Mouse (Mus musculus) neutrophil, adult 5-6 weeks (primary cell): ENCODE results near the gene Sclt1. TPM values are rescaled to one million over a fixed set of nuclear protein-coding genes. Genes with fewer than 3 reads are reported as not detected.

Experiments
- ATAC-seq: fragments of 151-379, 151-347 bp; 2 replicates; pipeline ENCODE4 v1.8.0; 2017; ENCODE audit warnings: mild to moderate bottlenecking, moderate TSS enrichment; ENCODE audit not compliant: insufficient number of reproducible peaks, poor library complexity, low FRiP score, severe bottlenecking; ENCODE audit errors: extremely low read depth
- total RNA-seq: library from RNA; stranded (forward); fragments of 200-1000 nt; gene quantifications from 2 replicates; pipeline ENCODE4 v1.2.3, GENCODE M21; 2017

The Sclt1 gene
- total RNA-seq, 1 experiment from 2014 or later, result 29.0 TPM

DNA sequence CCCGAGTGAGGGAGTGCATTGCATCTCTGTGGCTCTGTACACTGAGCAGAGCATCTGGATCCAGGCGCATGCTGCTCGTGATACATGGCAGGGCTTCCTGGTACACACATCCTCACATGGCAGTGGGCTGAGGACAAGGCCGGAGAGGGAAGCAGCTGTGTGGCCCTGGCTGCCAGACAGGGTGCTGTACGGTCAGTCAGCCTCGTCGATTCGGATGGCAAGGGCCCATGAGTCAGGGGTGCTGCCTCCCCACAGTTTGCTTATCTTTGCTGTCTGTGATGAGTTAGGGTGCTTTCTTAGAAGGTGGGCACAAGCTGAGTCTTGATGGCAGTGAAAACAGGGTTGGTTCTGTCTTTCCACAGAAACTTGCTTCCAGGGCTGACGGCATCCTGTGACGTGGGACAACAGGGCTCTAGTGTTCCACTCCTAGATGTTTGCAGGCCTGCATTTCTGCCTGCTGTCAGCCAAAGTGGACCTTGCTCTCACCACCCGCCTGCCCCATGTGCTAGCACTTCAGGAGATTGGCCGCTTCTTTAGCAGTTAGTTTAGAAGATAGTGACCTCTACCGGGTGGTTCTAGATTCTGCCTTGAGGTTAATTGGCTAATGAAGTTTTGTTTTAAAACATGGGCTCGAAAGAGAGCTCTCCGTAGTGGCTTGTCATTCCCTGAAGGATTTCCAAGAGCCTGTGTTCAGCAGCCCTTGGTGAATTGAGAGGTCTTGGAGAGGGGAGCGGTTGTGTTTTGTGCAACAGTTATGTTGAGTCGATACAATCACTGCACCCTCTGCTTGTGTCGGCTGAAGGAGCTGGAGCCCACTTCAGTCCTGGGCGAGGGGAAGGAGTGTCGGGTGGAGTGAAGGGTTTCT, 151.4 kb downstream of the Sclt1 start:
- no peak for ATAC-seq

DNA sequence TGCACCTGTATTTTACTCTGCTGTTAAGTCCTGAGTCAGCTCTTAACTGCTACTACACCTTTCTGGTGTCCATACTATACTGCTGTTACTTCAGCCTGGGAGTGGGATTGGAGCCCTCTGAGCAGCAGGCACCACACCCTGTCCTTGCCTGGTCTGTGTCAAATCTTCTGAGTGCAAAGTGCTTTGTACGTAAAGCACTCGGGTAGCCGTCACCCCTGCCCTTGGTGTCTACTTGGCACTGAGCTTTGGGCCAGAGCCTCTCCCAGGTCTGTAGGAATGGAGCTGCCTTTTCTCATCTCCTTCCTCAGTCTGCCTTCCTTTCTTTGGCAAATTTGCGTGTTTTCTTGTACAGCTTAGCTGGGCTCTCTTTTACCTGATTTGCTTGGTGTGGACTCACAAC, 152.3 kb downstream of the Sclt1 start:
- ATAC-seq, result no peak

DNA sequence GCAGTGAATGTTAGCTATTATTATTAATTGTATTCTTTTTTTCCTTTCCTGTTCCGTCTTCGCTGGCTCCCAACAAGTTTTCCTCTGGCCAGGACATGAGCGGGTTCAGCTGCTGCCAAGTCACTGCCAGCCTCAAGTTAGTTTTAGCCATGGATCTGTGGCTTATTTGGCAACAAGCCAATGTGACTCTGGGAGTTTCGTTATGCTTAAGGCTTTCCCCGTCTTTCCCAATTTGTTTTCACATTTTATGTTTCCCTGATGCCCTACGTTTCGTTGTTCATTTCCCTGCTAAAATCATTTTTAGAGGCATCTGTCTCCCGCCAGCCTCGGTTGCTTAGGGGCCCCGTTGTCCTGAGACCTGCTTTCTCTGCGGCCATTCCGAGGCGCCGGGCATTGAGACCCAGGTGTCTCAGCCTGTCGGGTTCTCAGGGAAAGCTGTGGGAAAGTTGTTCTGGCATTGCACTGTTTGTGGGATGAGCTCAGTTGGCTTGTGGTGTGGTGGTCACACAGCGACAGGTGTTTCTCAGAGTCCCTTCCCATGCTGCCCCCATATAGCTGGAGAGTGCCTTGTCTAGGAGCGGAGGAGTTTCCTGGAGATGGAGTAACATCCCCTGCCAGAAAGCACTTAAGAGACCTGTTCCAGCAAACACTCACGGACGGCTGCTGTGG, 152.9 kb downstream of the Sclt1 start:
- no peak for ATAC-seq

DNA sequence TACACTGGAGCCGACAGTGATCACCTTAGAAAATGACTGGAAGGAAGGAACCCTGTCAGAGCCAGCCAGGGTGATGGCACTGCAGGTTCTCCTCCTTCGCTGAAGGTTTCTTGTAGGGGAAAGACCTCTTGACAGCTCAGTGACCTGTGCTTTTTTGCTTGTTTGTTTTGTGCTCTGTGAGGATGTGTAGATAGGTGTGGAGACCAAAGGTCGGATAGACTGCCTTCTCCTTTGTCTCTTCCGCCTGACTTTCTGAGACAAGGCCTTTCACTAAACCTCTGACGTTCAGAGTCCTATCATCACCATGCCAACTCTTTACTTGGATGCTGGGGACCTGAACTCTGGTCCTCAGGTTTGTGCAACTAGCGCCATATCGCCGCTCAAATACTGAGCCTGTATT, 153.8 kb downstream of the Sclt1 start:
- no peak for ATAC-seq

DNA sequence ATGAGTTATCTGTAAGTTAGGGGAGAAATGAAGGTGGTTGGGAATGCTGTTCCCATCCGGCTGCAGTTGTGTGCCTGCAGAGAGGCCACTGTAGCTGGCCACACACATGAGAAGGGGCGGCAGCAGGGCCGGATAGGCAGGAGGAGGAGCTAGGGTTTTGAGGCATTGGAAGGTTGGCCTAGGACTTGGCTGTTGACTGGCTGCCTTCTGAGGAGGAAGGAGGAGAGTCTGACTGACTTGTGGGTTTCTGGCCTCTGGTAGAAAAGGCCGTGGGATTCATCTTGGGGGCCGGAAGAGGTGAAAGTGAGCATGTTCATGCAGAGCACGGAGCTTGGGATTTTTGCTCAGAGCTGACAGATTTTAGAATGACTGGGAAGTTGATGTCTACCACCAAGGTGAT, 154.7 kb downstream of the Sclt1 start:
- no peak for ATAC-seq

DNA sequence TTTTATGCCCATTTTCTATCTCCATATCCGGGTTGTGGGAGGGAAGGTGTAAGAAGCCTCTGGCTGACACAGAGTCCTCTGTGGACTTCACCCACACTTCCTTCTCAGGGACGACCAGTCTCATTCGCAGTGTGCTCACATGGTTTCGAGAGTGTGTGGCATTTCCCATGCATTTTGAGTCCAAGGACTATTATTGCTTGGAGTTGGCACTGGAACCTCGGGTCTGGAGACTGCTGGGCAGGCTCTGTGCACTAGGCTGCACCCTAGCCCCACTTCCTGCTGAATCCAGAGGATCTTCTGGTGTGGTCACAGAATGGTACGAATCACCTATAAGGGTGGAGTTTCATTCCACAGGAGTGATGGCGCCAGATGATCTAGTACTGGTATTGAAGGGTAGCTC, 155.4 kb downstream of the Sclt1 start:
- ATAC-seq, result no peak

DNA sequence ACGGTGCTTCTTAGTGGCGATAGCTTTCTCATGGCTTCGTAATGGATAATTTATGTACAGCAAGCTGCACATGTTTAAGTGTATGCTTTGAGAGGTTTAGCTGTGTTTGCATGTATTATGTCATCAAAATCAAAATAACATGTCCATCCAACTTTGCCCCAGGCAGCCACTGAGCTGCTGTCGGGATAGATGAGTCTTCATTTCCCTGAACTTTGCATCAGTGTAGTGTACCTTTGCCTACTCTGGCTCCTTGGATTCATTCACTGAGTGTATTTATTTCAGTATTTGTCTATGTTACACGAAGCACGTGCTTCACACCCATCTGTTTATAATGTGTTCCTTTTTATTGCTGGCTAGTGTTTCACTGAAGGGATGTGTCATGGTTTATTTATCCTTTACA, 156.0 kb downstream of the Sclt1 start:
- no peak for ATAC-seq

DNA sequence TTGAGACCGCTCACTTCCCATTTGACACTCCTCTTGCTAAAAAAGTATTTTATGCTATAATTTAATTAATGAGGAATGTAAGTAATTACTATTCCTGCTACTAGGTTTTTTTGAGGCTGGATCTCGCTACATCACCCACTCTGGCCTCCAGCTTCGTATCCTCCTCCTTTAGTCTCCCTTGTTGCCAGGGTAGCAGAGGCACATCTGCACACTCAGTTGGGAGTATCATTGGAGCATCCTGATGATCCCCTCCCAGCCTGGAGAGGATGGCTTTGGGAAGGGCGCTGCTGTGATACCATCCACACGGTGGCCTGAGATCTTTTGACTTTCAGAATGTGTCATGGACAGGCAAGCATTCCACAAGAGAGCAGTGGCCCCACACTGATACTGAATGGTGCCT, 156.8 kb downstream of the Sclt1 start:
- no peak for ATAC-seq

DNA sequence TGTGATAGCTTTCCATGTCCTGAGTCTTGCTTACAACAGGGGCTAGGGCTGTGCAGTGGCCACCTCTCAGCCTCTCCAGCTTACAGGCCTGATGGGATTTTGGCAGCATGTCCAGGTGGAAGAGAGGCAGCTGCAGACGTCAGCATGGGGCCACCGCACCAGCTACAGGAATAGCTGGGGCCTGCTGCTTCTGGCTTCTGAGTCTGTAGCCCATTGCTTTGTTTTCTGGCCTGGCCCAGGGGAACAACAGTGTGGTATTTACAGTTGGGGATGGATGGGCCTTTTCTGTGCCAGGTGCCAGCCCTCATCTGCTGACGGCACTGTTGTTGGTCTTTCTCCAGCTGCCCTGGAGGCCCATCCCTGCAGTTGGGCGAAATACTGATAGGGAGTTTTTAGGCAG, 158.7 kb downstream of the Sclt1 start:
- no peak for ATAC-seq

DNA sequence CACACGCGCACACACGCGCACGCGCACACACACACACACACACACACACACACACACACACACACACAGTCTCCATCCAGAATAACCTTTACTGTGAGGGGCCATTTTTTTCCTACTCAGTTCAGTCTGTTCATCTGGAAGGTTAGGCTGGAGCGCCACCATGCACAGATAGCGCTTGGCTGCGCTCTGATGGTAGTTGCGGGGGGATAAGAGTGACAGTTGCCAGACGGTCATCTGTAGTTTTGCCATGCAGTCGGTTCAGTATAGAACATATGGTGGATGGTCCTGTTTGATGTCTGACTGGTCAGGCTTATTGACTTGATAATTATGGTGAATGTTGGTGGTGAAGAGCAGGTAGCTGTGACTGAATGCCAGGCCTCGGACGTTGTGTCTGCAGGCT, 159.2 kb downstream of the Sclt1 start:
- ATAC-seq, result no peak

DNA sequence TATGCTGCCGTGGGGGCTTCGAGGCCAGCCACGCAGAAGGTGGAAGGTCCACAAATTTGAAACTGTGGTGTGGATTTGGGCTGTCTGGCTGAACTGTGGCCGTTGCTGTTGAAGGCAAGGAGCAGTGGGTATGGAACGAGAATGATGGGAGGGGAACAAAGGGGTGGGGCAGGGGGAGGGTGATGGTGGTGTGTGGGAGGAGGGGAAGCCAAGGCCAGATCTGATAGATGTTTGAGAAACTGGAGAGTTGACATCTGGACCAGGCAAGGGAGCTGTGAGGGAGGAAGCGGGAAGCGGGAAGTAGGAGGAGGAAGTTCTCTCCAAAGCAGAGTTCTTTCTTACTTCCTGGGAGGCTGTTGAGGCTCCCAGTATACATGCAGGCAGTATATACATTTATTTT, 160.1 kb downstream of the Sclt1 start:
- ATAC-seq, result no peak

DNA sequence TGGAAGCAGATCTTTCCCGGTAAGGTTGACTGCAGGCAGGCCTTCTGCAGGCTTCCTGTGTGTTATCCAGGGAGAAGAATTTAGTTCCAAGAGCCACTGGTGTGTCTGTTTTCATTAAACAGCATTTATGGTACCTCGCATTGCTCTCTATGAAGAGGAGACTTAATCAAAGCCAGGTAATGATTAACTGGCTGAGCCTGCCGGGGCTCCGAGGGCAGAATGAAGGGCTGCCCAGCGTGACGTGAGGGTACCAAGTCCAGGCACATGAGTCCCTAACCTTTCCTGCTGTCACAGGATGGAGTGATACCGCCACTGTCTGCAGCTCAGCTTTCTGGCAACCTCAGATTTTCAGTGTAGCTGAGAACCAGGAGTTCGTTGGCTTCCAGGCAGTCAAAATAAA, 160.9 kb downstream of the Sclt1 start:
- ATAC-seq, result no peak

DNA sequence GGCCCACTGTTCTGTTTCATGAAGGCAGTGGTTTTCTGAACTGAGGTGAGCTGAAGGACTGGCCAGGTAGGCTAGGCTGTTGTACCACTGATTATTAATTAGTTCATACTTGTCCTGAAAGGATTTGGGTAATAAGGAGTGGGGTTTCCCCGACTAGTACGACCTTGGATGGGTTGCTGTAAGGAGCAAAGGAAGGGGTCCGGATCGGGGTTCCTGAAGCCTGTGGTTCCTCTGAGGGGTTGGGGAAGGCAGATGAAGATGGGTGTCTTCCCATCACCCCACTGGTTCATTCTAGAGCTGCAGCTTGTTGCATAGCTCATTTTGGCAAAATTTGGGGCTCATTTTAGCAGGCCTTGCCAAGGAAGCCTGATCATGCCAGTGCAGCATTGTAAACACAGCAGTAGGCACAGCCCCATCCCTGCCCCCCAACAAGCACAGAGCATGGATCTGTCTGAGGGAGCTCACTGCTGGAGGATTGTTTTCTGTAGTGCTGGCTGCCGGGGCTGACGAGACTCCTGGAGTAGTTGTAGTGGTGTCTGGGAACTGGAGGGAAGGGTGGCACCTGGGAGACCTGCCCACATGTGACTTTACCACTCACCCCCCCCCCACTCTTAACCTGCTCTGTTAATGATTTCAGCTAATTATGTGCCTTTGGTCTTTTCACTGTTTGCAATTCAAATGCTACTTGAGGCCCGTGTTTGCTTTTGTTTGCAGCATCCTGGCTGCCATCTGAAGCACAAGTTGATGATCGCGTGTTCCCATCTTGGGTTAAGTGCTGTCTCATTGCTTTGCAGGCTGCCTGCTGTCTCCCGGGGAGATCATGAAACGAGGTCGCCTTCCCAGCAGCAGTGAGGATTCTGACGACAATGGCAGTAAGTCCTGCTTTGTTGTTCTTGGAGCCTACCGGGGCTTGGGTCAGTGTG, 161.7 kb downstream of the Sclt1 start:
- ATAC-seq, result no peak

DNA sequence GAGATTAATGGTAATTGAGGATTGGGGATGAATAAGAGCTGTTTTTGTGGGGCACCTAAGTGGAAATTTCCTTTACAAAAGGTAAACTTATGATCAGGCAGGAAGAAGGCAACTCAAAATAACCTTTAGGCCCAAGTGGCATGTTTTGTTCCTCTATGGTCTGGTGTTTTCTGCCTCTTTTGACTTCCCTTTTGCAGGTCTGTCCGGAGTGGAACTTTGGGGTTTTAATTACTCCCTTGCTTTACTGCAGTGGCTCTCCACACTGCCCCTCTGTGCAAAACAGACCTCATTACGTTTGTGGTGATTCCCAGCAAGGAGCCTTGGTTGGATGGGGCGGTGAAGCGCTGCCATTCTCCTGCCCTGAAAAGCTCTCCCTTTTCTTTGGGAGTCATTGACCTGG, 162.4 kb downstream of the Sclt1 start:
- ATAC-seq, result peak; percentile 40; the same call in 1 of the 2 replicates

DNA sequence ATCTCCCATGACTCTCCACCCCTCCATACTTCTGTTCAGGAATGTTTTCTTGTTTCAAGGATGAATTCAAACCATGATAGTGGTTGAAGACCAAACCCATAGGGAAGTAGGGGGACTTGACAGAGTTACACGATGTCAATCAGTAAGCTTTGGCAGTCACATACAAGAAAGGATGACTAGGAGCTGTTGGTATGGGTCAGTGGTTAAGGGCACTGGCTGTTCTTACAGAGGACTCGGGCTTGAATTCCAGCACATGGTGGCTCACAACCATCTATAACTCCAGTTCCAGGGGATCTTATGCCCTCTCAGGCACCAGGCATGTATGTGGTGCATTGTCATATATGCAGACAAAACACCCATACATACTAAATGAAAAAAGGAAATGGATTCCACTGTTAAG, 165.1 kb downstream of the Sclt1 start:
- ATAC-seq, result no peak

Other genes starting within 250 kb of the Sclt1 start
- 29.7 and 30.3 TPM in 2 replicates for gene Jade1, start 186.8 kb downstream of the Sclt1 start, total RNA-seq
- 13.4 and 18.9 TPM in 2 replicates for gene D3Ertd751e, start 97 bp upstream of the Sclt1 start, total RNA-seq